Mouse (Mus musculus): ENCODE measurements around the gene Chmp1a.
"Not testable (repeated sequence)": the region's sequence is repeated elsewhere in the genome, so short reads cannot be mapped to it uniquely, and the experiment has no call there.

Chmp1a gene

GRCm38 (mm10) chr8:123232553-123232952 lies 20.0 kb upstream of the Chmp1a start:
- no peak for DNase-seq (ENCODE audit: extremely low read depth, low read depth, low spot score)

DNA sequence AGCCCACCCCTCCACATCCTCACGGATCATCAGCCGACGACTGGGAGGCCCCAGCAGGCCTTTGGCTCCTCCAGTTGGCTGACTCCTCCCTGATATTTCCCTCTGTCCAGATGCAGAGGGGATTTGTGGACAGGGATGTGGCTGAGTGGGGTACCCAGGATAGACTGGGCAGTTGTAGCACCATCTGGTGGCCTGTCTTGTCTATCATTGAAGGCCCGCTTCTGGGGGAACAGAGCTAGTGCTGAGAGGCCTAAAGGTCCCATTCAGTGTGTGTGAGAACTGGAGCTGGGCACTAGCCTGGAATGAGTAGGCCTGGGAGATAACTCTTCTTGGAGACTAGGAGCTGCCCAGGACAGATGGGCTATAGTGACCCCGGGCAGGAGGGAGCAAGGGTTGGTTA lies 19.2 kb upstream of the Chmp1a start:
- no peak for DNase-seq (ENCODE audit: extremely low read depth, low read depth, low spot score)

DNA sequence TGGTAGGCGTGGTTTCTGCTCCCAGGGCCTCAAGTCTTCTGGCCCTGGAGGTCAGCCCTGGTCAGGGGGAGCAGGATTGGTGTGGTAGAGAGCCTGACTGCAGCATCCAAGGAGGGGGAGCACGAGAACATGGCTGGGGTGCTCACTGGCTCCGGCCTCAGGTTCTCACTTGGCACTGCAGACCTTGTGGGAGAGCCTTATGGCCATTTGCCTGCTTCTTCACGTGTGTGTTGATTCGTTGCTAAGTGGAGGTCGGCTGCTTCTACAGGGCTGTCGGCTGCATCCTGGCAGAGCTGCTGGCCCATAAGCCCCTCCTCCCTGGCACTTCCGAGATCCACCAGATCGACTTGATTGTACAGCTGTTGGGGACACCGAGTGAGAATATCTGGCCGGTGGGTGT lies 17.8 kb upstream of the Chmp1a start:
- DNase-seq (ENCODE audit: extremely low read depth, low read depth, low spot score), result not testable (repeated sequence)

DNA sequence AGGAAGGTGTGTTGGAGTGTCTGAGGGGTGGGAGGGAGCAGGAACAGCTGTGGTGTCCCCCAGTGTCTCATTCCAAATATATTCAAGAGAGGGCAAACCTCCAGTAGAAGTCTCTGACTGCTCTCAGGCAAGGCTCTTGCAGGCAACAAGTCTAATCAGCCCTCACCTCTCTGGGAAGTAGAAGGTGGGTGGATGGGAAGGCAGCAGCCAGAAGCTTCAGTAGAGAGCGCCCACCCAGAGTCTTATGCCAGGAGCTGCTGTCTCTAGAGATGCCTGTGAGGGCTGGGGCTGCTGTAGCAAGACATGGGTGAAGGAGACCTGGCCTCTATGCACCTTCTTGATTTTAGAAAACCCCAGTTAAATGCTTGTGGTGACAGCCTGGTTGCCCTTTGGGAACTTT lies 15.9 kb upstream of the Chmp1a start:
- no peak for DNase-seq (ENCODE audit: extremely low read depth, low read depth, low spot score)

- no peak for DNase-seq (ENCODE audit: extremely low read depth, low read depth, low spot score)
Measured at GRCm38 (mm10) chr8:123224278-123225266, 12.0 kb upstream of the Chmp1a start, which contains the start of gene Cdk10. TSS of gene Cdk10 (plus strand) at chr8:123224842.

GRCm38 (mm10) chr8:123220917-123221316 lies 8.4 kb upstream of the Chmp1a start:
- DNase-seq (ENCODE audit: extremely low read depth, low read depth, low spot score), result no peak

- DNase-seq (ENCODE audit: extremely low read depth, low read depth, low spot score), result no peak
Measured at GRCm38 (mm10) chr8:123215430-123215829, 2.9 kb upstream of the Chmp1a start.

DNA sequence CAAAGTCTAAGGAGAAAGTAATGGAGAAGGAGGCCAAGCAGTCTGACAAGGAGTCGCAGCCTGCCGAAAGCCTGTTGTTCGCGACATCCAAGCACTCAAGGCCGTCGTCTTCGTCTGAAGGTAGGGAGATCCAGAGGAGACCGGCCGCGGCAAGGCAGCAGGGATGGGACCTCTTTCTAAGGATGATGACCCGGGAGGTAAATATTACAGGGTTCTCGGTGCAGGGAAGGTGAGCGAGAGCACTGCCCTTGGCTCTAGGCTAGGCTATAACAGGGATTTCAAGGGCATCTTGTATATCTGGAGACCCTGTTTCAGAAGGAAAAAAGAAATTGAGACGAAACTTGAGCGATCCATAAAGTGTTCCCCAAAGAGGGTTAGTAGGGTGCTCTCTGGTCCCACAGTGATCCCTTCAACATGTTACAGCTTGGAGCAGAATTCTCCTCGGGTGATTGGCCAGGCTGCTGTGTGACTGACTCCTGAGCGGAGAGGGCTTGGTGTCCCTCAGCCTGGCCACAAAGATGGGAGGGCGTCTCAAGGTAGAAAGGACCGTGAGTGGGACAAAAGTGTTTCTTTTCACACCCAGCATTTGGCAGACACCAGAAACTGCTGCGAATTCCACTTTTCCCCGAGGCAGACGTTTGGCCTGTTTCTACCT lies 682 bp upstream of the Chmp1a start:
- no peak for DNase-seq (ENCODE audit: extremely low read depth, low read depth, low spot score)

GRCm38 (mm10) chr8:123211876-123212275 lies 687 bp downstream of the Chmp1a start:
- DNase-seq (ENCODE audit: extremely low read depth, low read depth, low spot score), result no peak

DNA sequence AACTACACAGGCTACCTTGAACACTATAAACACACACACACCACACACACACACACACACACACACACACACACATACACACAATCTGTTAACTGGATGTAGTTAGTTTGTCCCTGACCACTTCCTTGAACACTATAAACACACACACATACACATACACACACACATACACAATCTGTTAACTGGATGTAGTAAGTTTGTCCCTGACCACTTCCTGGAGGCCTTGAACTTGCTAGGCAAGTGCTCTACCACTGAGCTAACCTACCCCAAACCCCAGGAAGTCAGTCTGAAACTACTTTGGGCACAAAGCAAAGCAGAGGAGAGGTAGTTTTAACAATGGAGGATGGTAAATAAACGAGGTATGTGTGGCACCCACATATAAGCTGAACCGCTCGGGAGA lies 9.0 kb downstream of the Chmp1a start:
- no peak for DNase-seq (ENCODE audit: extremely low read depth, low read depth, low spot score)

DNA sequence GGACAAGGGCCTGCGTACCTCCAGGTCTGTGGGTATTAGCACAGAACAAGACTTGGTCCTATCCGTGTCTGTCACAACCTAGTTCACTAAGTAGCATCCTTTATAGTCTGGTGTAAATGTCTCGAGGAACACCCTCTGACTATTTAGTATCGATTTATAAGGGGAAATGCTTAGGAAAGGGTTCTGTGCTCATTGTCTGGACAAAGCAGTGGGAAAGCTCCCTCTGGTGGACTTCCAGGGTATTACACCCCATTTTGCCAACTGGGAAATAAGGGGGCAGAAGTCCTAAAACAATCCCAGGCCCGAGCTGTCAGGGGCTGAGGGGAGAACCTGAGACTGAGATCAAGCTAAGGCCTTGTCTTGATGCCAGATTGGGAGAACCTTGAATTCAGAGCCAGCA lies 10.3 kb downstream of the Chmp1a start:
- DNase-seq (ENCODE audit: extremely low read depth, low read depth, low spot score), result no peak

- no peak for DNase-seq (ENCODE audit: extremely low read depth, low read depth, low spot score)
Measured at GRCm38 (mm10) chr8:123199864-123200263, 12.7 kb downstream of the Chmp1a start.

GRCm38 (mm10) chr8:123197016-123197415 lies 15.5 kb downstream of the Chmp1a start:
- not testable (repeated sequence) for DNase-seq (ENCODE audit: extremely low read depth, low read depth, low spot score)

GRCm38 (mm10) chr8:123193771-123194170 lies 18.8 kb downstream of the Chmp1a start:
- no peak for DNase-seq (ENCODE audit: extremely low read depth, low read depth, low spot score)

GRCm38 (mm10) chr8:123191908-123192307 lies 20.7 kb downstream of the Chmp1a start:
- DNase-seq (ENCODE audit: extremely low read depth, low read depth, low spot score), result no peak

GRCm38 (mm10) chr8:123190678-123191077 lies 21.9 kb downstream of the Chmp1a start:
- DNase-seq (ENCODE audit: extremely low read depth, low read depth, low spot score), result peak; percentile 80

DNA sequence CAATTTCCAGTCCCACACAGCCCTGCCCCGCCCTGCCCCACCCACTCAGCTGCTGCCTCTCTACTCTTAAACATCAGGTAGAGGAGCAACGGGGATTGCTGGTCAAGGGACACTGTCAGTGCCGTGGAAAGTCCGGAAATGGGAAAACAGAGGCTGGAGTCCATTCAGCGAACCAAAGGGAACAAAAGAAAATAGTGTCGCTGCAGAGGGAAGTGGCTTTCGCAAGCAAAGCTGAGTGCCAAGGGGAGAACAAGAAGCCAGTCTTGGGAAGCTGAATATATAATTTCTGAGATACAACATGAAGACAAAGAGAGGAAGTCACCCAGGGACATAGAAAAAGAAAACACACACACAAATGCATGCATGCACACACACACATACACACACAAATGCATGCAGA lies 23.7 kb downstream of the Chmp1a start:
- DNase-seq (ENCODE audit: extremely low read depth, low read depth, low spot score), result no peak

DNA sequence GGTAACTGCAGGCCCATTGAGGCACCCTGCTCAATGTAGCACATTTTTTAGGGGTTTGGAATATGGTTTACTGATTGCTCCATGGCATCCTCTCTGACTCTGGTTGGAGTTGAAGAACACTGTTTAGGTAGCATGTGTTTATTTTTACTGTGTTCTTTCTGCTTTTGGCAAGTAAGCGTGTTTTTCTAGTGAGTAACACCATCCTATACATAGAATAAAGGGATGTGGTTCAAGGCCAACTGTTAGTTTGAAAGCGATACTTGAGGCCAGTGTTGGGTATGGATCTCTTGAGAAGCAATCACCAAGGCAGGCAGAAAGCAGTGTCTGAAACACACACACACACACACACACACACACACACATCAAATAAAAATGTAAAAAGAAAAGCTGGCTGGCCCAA lies 24.6 kb downstream of the Chmp1a start:
- no peak for DNase-seq (ENCODE audit: extremely low read depth, low read depth, low spot score)

- DNase-seq (ENCODE audit: extremely low read depth, low read depth, low spot score), result no peak
Measured at GRCm38 (mm10) chr8:123185566-123186409, 26.8 kb downstream of the Chmp1a start, which contains the start of gene Dpep1. TSS of gene Dpep1 (plus strand) at chr8:123186242.

DNA sequence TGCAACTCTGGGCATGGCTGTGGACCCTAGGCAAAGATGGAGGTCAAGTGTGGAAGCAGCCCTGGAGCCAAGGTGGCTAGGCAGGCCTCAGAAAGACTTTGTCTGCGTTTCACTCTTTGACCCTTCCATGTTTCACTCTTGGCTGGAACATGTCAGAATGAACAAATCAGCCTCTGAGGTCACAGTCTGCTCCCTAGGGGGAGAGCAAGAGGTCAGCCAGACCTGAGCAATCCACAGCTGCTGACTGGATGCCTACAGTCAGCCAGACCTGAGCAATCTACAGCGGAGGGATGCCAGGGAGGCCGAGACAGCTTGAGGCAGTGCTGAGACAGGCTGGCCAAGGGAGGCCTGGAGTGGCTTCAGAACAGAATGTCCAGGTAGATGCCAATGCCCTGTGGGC lies 31.2 kb downstream of the Chmp1a start:
- DNase-seq (ENCODE audit: extremely low read depth, low read depth, low spot score), result peak; percentile 50

GRCm38 (mm10) chr8:123157888-123158465 lies 54.6 kb downstream of the Chmp1a start, which contains the start of gene Sult5a1:
TSS of gene Sult5a1 (minus strand) at chr8:123158315.
- DNase-seq (ENCODE audit: extremely low read depth, low read depth, low spot score), result no peak
